Mouse (Mus musculus): ENCODE data around the gene Phf3.
"Not testable (repeated sequence)": the region's sequence is repeated elsewhere in the genome, so short reads cannot be mapped to it uniquely, and the experiment has no call there.

Gene Phf3

DNA sequence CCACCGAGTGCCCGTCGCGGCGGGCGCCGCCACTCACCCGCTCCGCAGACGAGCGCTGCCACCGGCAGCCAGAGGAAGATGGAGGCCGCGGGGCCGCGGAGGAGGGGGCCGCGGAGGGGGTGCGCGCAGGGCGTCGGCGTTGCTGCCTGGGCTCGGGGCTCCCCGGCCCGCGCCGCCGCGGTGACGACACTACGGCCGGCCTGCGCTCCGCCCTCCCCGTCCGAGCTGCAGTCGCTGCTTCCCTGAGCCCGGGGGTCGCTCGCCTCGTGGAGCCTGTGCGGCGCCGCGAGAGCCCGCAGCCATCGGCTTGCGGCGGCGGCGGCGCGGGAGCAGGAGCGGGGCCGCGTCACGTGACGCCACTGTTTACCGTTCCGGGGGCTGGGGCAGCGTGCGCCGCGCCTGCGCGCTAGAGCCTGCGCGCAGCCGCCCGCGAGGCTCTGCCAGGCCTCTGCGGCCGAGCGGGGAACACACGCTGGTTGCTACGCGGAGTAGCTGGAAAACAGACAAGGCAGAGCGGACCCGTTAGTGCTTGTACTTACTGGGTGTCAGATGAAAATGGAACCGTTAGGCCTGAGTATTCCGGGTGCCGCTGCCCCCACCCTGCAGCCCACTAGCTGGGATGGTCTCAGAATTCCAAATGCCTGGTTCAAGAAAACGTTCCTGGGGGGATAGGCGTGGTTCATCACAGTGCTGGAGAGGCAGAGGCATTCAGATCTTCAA is at the start of gene Phf3:
TSS of gene Phf3 (minus strand) at position 381 of the 720 bp plus-strand sequence.
- in situ Hi-C loops (cut with MboI, MseI), result loop anchor here (10.0 kb wide), 1 partner anchor 81 kb away; no protein-coding TSS in a partner anchor

- in situ Hi-C loops (cut with MboI, MseI), result no loop called here
Observed at GRCm38 (mm10) chr1:30922237-30922636, 48.5 kb upstream of the Phf3 start.

GRCm38 (mm10) chr1:30921252-30921651 is 47.5 kb upstream of the Phf3 start:
- in situ Hi-C loops (cut with MboI, MseI), result no loop called here

DNA sequence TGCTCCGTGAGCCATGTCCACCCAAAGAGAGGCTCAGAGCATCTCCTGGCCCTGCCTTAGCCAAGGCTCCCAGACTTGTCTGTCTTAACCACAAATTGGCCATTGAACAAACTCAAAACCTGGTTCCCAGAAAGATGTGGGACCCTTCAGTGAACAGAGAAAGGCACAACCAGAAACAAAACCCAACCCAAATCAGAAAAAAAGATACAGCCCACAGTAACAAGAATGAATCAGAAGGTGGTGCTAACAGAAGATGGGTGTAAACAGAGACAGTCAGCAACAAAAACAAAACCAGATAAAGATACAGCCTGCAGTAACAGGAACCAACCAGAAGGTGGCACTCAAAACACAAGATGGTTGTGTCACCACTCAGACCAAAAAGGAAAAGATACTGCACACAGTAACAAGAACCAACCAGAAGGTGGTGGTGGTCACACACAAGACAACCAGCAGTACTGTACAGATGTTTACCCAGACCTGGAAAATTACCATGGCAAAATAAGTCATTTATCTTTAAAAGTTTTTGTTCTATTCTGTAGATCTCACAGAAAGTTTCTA is 47.0 kb upstream of the Phf3 start:
- in situ Hi-C loops (cut with MboI, MseI), result no loop called here

DNA sequence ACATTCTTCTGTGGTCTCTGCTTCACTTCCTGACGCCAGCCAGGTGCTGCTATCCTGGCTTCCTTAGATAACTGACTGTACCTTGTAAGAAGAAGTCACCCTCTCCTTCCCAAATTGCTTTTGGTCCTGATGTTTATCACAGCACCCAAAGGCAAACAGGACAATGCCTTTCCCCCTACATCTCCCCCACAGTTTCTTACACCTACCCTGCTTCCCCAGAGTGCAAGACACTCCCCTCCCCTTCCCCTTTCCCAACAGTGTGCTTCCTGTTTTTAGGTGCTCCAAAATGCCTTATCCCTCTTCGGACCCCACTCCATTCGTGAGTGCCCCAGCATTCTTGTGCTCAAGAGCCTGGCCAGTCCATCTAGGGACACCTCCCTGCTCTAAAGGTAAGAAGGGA is 36.5 kb upstream of the Phf3 start:
- in situ Hi-C loops (cut with MboI, MseI), result no loop called here

DNA sequence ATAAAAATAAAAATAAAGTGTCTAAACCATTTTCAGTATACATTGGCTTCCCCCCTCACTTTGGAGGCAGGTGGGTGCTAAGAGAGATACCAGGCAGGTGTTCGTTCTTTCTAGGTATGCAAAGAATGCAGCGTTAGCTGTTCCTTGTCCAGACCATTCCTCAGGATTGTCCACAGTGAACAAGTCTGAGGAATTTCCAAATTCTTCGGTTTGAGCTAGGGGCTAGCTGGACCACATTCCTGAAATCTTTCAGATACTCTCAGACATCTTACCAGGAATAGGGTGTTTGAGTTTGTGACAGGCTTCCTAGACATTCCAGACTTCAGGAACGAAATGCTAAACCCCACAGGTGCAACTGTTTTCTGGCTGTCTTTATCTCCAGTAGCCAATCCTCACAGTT is 35.1 kb upstream of the Phf3 start:
- in situ Hi-C loops (cut with MboI, MseI), result no loop called here

DNA sequence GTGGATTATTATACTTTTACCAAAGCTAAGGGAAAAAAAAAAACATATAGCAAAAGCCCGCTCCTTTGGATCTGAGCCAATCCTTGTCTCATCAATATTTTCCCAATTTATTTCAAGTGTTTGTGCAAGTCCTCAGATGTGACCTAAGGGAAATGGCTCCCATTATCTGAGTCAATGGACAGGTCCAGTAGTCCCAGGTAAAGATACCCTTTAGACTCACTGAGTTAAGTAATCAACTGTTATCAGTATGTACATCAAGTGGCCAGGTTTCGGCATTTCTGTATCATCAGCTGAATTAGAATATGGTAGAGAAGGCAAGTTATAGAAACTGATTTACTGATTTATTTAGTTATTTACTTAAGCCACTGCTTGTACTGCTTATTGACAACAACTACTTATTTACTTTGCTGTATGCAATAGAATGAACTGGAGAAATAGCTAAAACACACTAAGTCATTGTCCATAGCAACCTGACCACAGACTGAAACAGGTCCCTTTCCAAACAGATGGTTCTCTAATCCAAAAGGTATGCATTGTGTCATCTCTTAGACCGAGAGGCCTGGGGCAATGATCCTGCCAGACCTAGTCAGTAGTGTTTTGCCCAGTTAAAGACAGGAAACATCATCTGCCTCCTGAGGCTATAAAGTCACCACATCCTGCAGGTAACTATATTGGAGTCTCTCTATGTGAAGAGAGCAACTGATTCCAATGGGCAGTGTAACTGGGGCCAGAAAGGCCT is 29.9 kb upstream of the Phf3 start:
- in situ Hi-C loops (cut with MboI, MseI), result no loop called here

GRCm38 (mm10) chr1:30898691-30899090 is 25.0 kb upstream of the Phf3 start:
- in situ Hi-C loops (cut with MboI, MseI), result no loop called here

GRCm38 (mm10) chr1:30895366-30895765 is 21.6 kb upstream of the Phf3 start:
- in situ Hi-C loops (cut with MboI, MseI), result not testable (repeated sequence)

GRCm38 (mm10) chr1:30883806-30884205 is 10.1 kb upstream of the Phf3 start:
- in situ Hi-C loops (cut with MboI, MseI), result loop anchor here (5.0 kb wide), 1 partner anchor 42 kb away; no protein-coding TSS in a partner anchor

- in situ Hi-C loops (cut with MboI, MseI), result loop anchor here (10.0 kb wide), 1 partner anchor 79 kb away; no protein-coding TSS in a partner anchor
Observed at GRCm38 (mm10) chr1:30875746-30876145, 2.0 kb upstream of the Phf3 start.

DNA sequence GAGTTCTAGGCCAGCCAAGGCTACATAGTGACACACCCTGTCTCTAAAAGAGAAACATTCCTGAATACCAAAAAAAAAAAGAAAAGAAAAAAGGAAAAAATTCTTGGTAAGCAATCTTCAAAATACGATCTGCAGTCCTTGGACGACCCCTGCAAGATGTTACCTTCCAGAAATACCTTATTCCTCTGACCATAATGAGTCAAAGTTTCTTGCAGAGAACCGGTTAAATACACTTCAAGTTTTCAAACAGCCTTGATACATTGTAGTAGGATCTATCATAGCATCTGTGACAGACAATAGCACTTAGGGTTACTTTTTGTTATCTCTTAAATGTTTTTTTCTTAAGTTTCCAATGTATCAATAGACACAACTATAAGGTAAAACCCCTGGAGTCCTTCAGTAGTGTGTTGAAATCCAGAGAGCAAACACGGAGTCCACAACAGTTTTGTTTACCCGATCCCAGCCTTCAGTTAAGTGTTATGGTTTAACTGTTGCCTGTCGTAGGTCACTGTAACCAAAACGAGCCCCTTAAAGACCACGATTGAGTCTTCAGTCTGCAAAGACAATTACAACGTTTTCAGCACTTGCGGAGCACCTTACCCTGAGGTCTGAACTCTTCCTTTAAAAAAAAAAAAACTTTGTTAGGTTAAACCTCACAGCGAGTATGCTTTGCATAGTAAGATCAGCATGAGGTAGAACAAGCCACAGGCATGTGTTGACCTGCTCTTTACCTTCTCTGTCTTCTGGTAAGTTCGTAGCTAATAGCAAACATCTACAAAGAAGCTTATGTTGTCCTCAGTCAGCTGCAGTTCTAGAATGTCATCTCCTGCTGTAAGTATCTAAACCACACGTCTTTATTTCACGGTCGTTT is 775 bp upstream of the Phf3 start:
- in situ Hi-C loops (cut with MboI, MseI), result loop anchor here (10.0 kb wide), 1 partner anchor 80 kb away; no protein-coding TSS in a partner anchor

GRCm38 (mm10) chr1:30872836-30873540 is 733 bp downstream of the Phf3 start:
- in situ Hi-C loops (cut with MboI, MseI), result loop anchor here (10.0 kb wide), 1 partner anchor 82 kb away; no protein-coding TSS in a partner anchor

- in situ Hi-C loops (cut with MboI, MseI), result no loop called here
Observed at GRCm38 (mm10) chr1:30867786-30868185, 5.9 kb downstream of the Phf3 start.

- in situ Hi-C loops (cut with MboI, MseI), result no loop called here
Observed at GRCm38 (mm10) chr1:30852518-30852917, 21.2 kb downstream of the Phf3 start.

DNA sequence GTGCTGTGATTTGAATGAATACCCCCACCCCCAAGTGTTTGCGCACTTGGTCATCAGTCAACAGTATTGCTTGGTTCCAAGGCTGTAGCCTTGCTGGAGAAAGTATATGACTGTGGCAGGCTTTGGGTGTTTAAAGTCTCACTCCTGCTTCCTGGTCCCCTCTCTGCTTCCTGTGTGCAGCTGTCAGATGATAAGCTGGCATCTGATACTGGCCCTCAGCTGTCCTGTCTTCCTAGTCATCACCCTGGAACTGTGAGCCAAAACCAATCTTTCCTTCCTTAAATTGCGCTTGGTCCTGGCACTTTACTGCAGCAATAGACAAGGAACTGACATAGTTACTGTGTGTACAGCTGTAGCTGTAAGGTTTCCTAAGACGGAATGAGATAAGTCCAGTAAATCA is 21.8 kb downstream of the Phf3 start:
- in situ Hi-C loops (cut with MboI, MseI), result no loop called here

- in situ Hi-C loops (cut with MboI, MseI), result no loop called here
Observed at GRCm38 (mm10) chr1:30850906-30851305, 22.8 kb downstream of the Phf3 start.

DNA sequence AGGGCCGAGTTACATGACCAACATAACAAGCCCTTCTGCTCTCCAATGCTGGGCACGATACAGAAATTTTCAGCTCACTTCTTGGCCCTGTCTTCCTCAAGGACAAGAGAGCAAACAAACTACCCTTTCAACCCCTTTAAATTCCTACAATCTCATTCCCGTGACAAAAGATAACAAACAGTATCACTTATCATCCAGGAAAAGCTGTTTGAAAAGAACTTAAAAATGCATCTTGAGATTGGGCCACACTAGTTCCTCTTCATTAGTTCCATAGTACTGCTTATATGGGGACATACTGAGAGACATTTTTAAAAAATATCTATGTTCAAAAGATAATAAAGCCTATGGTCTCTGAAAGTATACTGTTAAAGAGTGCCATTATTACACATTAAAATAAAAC is 23.8 kb downstream of the Phf3 start:
- in situ Hi-C loops (cut with MboI, MseI), result no loop called here

DNA sequence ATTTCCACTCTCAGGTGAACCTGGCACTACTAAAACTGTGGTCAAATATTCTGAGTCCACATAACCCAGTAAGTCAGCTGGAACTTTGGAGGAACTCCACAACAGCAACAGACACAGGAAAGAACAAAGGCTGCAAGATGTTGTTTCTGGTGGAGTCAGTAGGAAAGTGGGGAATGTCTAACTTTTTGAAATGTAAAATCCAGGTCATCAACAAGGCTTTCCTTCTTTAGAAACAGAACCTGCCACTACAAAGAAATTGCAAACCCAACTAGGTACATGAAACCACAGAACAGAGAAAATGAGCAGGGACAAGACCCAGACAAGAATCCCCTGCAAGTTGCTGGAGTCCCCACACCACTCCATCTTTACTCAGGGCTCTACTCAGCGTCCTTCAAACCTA is 26.0 kb downstream of the Phf3 start:
- in situ Hi-C loops (cut with MboI, MseI), result no loop called here

DNA sequence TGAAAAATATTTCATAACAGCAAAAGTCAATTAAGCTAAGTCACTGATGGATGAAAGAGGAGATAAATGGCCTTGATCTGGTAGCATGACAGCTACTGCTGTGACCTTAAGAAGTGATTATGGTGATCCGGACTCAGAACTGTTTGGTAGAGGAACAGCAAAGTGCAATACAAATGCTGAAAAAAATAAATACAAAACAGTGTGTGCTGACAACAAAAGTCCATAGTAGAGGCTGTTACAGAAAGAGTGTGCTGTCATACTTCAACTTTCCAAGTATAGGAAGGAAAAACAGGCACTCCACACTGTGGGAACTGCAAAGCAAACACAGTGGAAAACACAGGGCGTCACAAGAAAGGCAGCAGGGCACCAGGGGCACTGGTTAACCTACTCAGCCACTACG is 34.1 kb downstream of the Phf3 start:
- in situ Hi-C loops (cut with MboI, MseI), result loop anchor here (5.0 kb wide), 2 partner anchors 43 to 98 kb away; no protein-coding TSS in a partner anchor

DNA sequence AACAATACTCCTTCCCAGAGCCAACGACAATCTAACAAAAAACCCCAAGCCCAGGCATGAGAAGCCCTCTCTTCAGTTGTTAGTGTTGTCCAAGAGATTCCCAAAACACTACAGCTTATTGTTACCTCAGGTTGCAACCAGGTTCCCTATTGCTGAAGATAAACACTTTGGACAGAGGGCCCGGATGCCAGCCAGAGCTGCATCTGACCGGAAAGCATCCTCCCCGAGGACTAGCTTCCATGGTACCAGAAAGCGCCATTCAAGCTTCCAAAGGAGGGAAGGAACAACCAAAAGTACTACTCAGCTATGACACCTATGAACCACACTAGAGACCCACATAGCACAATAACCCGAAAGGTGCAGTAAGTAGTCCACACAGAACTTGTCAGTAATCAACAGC is 38.2 kb downstream of the Phf3 start:
- in situ Hi-C loops (cut with MboI, MseI), result loop anchor here (5.0 kb wide), 1 partner anchor 102 kb away; no protein-coding TSS in a partner anchor
